Mouse (Mus musculus) embryonic facial prominence, embryonic 12.5 days (tissue): Measurements from ENCODE around the gene Pax7. TPM values are rescaled to one million over a fixed set of nuclear protein-coding genes. Genes with fewer than 3 reads are reported as not detected.

Source experiments
- ATAC-seq: fragments of 200-750 bp; cut with Nextera tagmentation; 2 replicates; pipeline ENCODE4 v1.8.0; 2017; ENCODE audit not compliant: insufficient number of reproducible peaks, insufficient read depth, low FRiP score, low TSS enrichment
- H3K27ac ChIP-seq: fragments of 300-500 bp; sonication (generic); 2 replicates; pipeline ENCODE4 v1.5.1; 2016; ENCODE audit warnings: mild to moderate bottlenecking
- H3K27me3 ChIP-seq: fragments of 300-500 bp; sonication (generic); 2 replicates; pipeline ENCODE4 v1.6.1; 2016; ENCODE audit warnings: mild to moderate bottlenecking, moderate library complexity
- H3K36me3 ChIP-seq: fragments of 300-500 bp; sonication (generic); 2 replicates; pipeline ENCODE4 v1.6.1; 2016; ENCODE audit warnings: mild to moderate bottlenecking
- H3K4me1 ChIP-seq: fragments of 300-500 bp; sonication (generic); 2 replicates; pipeline ENCODE4 v1.6.1; 2016
- H3K4me2 ChIP-seq: fragments of 300-500 bp; sonication (generic); replicated peaks from 2 replicates; pipeline ENCODE4 v1.6.1; 2016; ENCODE audit warnings: mild to moderate bottlenecking, moderate library complexity
- H3K4me3 ChIP-seq: fragments of 300-500 bp; sonication (generic); 2 replicates; pipeline ENCODE4 v1.5.1; 2016; ENCODE audit warnings: mild to moderate bottlenecking
- H3K9ac ChIP-seq: fragments of 300-500 bp; sonication (generic); 2 replicates; pipeline ENCODE4 v1.6.1; 2016; ENCODE audit warnings: mild to moderate bottlenecking, moderate library complexity
- H3K9me3 ChIP-seq: fragments of 300-500 bp; sonication (generic); 2 replicates; pipeline ENCODE4 v1.6.1; 2016; ENCODE audit warnings: mild to moderate bottlenecking, moderate library complexity
- WGBS: fragments of 180-500 bp; shearing (Covaris S2); methylation state at CpG from one replicate; pipeline ENCODE4 v1.1.7; 2016; 5-methylcytosine and 5-hydroxymethylcytosine counted together
- polyA plus RNA-seq: library from polyadenylated mRNA; unstranded; fragments of >200 nt; fragmentation: Nextera tagmentation; extraction: Ambion mirVana; gene quantifications from 2 replicates; pipeline ENCODE4 v1.2.1, GENCODE M21; 2016

The Pax7 gene
- polyA plus RNA-seq, 1 experiment from 2014 or later: 1.3 TPM

GRCm38 (mm10) chr4:139809381-139809820 lies 23.9 kb downstream of the Pax7 start:
- H3K9me3 ChIP-seq: no peaks in the 10 kb centered on the region
- H3K9ac ChIP-seq: no peak overlapping the region; the same call in 1 of the 2 replicates
- ATAC-seq: peak; percentile 49; the same call in 1 of the 2 replicates
- H3K4me3 ChIP-seq: no peak overlapping the region
- WGBS: 12% methylated on average over 7 of the region's 7 CpGs
- H3K27ac ChIP-seq: no peak overlapping the region
- peaks cover 91% of the 10 kb centered on the region for H3K27me3 ChIP-seq
- H3K36me3 ChIP-seq: no peaks in the 10 kb centered on the region
- H3K4me2 ChIP-seq: no peak overlapping the region
- peaks cover 37% of the 10 kb centered on the region for H3K4me1 ChIP-seq

DNA sequence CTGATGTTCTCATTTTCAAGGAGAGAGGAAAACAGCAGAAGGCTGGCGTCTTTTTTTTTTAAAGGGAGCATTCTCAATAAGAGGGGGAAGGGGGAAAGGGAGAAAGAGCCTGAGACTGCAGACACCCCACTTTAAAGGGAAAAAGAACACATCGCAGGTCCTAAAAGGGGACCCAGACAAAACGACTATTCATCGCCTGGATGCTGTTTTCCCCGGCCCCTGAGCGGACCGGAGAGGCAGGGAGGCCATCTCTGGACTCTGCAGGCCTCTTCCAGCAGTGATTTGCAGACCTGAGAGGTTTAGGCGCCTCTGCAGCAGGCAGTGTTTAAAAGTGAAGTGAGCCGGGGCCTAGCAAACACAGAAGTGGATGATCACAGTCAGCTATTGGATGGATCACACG lies 25.5 kb downstream of the Pax7 start:
- no peak for ATAC-seq
- peaks cover 37% of the 10 kb centered on the region for H3K4me1 ChIP-seq
- H3K4me3 ChIP-seq: no peak overlapping the region
- H3K27ac ChIP-seq: peak overlapping the region; percentile 17; the same call in 1 of the 2 replicates
- no peaks in the 10 kb centered on the region for H3K36me3 ChIP-seq
- H3K9me3 ChIP-seq: no peaks in the 10 kb centered on the region
- H3K27me3 ChIP-seq: peaks cover 82% of the 10 kb centered on the region
- no peak overlapping the region for H3K9ac ChIP-seq
- WGBS: 13% methylated on average over 10 of the region's 10 CpGs
- H3K4me2 ChIP-seq: no peak overlapping the region

DNA sequence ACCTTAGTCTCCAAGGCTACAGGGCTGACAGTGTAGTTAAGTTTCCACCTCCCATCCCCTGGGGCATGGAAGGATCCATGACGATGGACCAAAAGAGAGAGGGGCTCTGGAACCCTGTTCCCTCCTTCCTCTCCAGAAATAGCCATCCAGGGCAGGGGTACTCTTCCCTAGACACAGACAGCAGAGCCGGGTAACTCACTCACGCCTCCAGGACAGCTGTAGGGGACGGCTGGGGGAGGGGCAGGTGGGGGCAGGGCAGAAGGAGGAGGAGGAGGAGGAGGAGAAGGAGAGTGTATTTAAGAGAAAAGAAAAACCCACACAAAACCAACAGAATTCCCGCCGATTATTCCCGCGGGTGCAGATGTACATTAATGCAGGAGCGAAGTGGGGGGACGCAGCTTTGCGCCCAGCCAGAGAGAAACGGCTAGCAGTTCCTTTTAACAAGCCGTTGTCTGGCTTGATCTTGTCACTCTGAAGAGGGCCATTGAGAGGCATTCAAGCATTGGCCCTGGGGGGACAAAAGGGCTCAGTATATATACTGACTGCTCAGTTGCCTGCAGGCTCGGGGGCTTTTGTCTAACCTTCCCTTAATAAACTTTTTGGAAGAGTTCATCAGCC lies 26.0 kb downstream of the Pax7 start:
- no peak overlapping the region; the same call in 1 of the 2 replicates for H3K4me2 ChIP-seq
- no peaks in the 10 kb centered on the region for H3K9me3 ChIP-seq
- peak overlapping the region; percentile 17; the same call in 1 of the 2 replicates for H3K27ac ChIP-seq
- H3K36me3 ChIP-seq: no peaks in the 10 kb centered on the region
- no peak for ATAC-seq
- H3K4me1 ChIP-seq: peaks cover 37% of the 10 kb centered on the region
- 5% methylated on average over 14 of the region's 14 CpGs for WGBS
- H3K27me3 ChIP-seq: peaks cover 82% of the 10 kb centered on the region
- H3K4me3 ChIP-seq: no peak overlapping the region
- no peak overlapping the region for H3K9ac ChIP-seq

DNA sequence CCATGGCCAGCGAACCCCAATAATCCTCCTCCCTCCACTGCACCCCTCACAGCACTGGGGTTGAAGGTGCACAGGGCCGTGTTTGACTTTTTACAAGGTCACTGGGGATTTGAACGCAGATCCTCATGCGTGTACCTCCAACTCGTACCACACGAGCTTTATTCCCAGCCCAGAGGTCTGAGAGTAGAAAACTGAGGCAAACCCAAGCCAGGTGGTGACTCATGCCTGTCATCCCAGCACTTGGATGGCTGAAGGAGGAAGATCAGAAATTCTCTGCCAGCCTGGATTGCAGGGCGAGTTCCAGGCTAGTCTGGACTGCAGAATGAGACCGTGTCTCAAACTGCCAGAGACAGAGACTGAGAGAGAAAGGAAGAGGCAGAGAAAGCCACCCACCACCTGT lies 28.4 kb downstream of the Pax7 start:
- ATAC-seq: no peak
- Histone ChIP-seq H3K27me3 (peaks cover 83% of the 10 kb centered on the region), H3K9me3 (no peaks in the 10 kb centered on the region), H3K4me1 (peaks cover 24% of the 10 kb centered on the region), H3K4me2 (no peak overlapping the region), H3K4me3 (no peak overlapping the region), H3K27ac (no peak overlapping the region), H3K9ac (no peak overlapping the region), H3K36me3 (no peaks in the 10 kb centered on the region)
- 69% methylated on average over 8 of the region's 8 CpGs for WGBS

GRCm38 (mm10) chr4:139803981-139804380 lies 29.3 kb downstream of the Pax7 start:
- peaks cover 83% of the 10 kb centered on the region for H3K27me3 ChIP-seq
- no peak for ATAC-seq
- H3K9me3 ChIP-seq: no peaks in the 10 kb centered on the region
- no peak overlapping the region for H3K4me3 ChIP-seq
- H3K9ac ChIP-seq: no peak overlapping the region
- peaks cover 17% of the 10 kb centered on the region for H3K4me1 ChIP-seq
- H3K36me3 ChIP-seq: no peaks in the 10 kb centered on the region
- no peak overlapping the region for H3K4me2 ChIP-seq
- H3K27ac ChIP-seq: no peak overlapping the region
- WGBS: 61% methylated on average over 2 of the region's 2 CpGs

GRCm38 (mm10) chr4:139799436-139800100 lies 33.8 kb downstream of the Pax7 start:
- Histone ChIP-seq H3K4me3 (no peak overlapping the region), H3K9ac (no peak overlapping the region), H3K4me2 (no peak overlapping the region), H3K9me3 (no peaks in the 10 kb centered on the region), H3K27me3 (peaks cover 55% of the 10 kb centered on the region), H3K36me3 (no peaks in the 10 kb centered on the region), H3K4me1 (0 out of 2 replicates have a peak, but pooled peaks cover 3% of the 10 kb centered on the region), H3K27ac (no peak overlapping the region)
- WGBS: 67% methylated on average over 10 of the region's 10 CpGs
- ATAC-seq: no peak

DNA sequence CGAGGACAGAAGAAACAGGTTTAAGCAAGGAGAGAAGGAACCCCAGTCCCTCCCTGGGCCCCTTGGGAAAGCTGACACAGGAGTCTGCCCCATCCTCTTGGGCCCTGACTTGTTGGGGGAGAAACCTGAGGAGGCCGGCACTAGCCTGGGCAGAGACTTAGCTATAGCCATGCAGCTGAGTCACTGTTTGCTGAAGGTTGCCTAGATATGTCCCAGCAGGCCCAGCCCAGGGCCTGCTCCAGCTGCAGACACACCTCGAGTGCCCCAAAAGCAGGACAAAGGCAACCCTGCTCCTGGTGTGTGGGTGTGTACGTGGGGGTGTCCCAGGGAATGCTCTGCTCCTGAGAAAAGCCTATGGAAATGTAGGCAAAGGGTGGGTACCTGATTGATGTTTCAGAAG lies 36.0 kb downstream of the Pax7 start:
- Histone ChIP-seq H3K4me2 (no peak overlapping the region), H3K4me1 (0 out of 2 replicates have a peak, but pooled peaks cover 3% of the 10 kb centered on the region), H3K27me3 (peaks cover 42% of the 10 kb centered on the region), H3K27ac (no peak overlapping the region), H3K36me3 (no peaks in the 10 kb centered on the region), H3K9ac (no peak overlapping the region), H3K9me3 (no peaks in the 10 kb centered on the region), H3K4me3 (no peak overlapping the region)
- ATAC-seq: no peak
- 44% methylated on average over 4 of the region's 4 CpGs for WGBS

DNA sequence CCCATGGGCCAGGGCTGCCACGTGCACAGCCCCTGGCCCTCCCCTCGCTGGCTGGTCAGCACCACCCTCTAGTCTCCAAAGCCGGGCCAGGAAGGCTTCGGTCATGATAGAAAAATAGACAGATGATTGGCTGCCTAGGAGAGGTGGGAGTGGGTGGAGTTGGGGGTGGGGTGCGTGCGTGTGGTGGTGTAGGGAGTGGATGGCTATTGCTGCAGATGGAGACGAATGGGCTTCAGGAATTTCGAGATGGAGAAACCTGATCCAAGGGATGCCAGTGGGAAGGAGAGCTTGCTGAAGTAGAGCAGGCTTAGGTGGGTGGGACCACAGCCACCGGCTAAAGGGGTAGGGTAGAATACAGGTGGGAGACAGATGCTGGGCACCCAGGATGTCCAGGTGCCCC lies 37.2 kb downstream of the Pax7 start:
- Histone ChIP-seq H3K27ac (no peak overlapping the region), H3K4me3 (no peak overlapping the region), H3K9me3 (no peaks in the 10 kb centered on the region), H3K4me2 (no peak overlapping the region), H3K9ac (no peak overlapping the region), H3K36me3 (no peaks in the 10 kb centered on the region), H3K27me3 (peaks cover 35% of the 10 kb centered on the region), H3K4me1 (0 out of 2 replicates have a peak, but pooled peaks cover 3% of the 10 kb centered on the region)
- WGBS: 23% methylated on average over 9 of the region's 9 CpGs
- ATAC-seq: no peak

GRCm38 (mm10) chr4:139791168-139791567 lies 42.2 kb downstream of the Pax7 start:
- Histone ChIP-seq H3K9me3 (no peaks in the 10 kb centered on the region), H3K4me3 (no peak overlapping the region), H3K36me3 (no peaks in the 10 kb centered on the region), H3K9ac (no peak overlapping the region), H3K4me1 (no peaks in the 10 kb centered on the region), H3K27ac (no peak overlapping the region), H3K27me3 (peaks cover 19% of the 10 kb centered on the region; the same call in 1 of the 2 replicates), H3K4me2 (no peak overlapping the region)
- WGBS: 32% methylated on average over 8 of the region's 8 CpGs
- ATAC-seq: no peak

GRCm38 (mm10) chr4:139789772-139790171 lies 43.6 kb downstream of the Pax7 start:
- Histone ChIP-seq H3K4me1 (no peaks in the 10 kb centered on the region), H3K4me3 (no peak overlapping the region), H3K9ac (no peak overlapping the region), H3K9me3 (no peaks in the 10 kb centered on the region), H3K27ac (no peak overlapping the region), H3K4me2 (no peak overlapping the region), H3K27me3 (peaks cover 19% of the 10 kb centered on the region; the same call in 1 of the 2 replicates), H3K36me3 (no peaks in the 10 kb centered on the region)
- WGBS: 82% methylated on average over 7 of the region's 7 CpGs
- ATAC-seq: no peak

GRCm38 (mm10) chr4:139782926-139783467 lies 50.3 kb downstream of the Pax7 start:
- H3K27ac ChIP-seq: no peak overlapping the region
- 61% methylated on average over 9 of the region's 9 CpGs for WGBS
- H3K36me3 ChIP-seq: no peaks in the 10 kb centered on the region
- no peak overlapping the region for H3K4me3 ChIP-seq
- H3K27me3 ChIP-seq: peaks cover 17% of the 10 kb centered on the region
- ATAC-seq: no peak
- H3K9ac ChIP-seq: no peak overlapping the region
- H3K4me2 ChIP-seq: no peak overlapping the region
- H3K4me1 ChIP-seq: no peaks in the 10 kb centered on the region
- H3K9me3 ChIP-seq: no peaks in the 10 kb centered on the region

DNA sequence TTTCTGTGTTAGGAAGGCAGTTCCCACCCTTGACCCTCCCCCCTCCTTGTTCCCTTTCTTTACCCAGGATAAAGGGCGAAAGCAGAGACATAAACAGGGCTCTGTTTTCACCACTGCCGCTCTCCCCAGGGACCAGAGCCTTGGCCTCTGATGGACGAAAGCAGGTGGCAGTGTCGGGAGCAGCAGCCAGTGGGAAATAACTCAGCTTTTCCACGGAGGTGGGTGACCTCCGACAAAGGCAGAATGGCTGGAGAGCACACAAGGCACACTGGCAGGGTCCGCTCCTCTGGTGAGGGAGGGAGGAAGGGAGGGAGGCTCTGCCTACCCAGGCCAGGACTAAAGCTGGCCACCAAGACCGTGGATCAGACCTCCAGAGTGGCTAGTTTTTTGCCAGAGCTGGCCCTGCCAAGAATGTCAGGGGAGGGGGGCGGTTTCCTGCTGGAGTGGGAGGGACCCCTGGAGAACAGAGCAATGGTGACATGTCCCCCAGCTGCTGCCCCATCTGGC lies 62.1 kb downstream of the Pax7 start:
- Histone ChIP-seq H3K4me2 (no peak overlapping the region), H3K4me3 (no peak overlapping the region), H3K4me1 (peaks cover 14% of the 10 kb centered on the region), H3K9me3 (no peaks in the 10 kb centered on the region), H3K27ac (no peak overlapping the region), H3K27me3 (peaks cover 54% of the 10 kb centered on the region), H3K36me3 (no peaks in the 10 kb centered on the region), H3K9ac (no peak overlapping the region)
- ATAC-seq: 0 out of 2 replicates have a peak, but pooled peaks have one; percentile 29
- WGBS: 13% methylated on average over 9 of the region's 9 CpGs
